Mouse (Mus musculus): ENCODE results near the gene Adam22.

- TF ChIP-seq POLR2A (IDR thresholded peaks at IDR 0.05; ENCODE audit: control insufficient read depth, low read depth, low read length) (no peak), CTCF (IDR thresholded peaks at IDR 0.05; ENCODE audit: control insufficient read depth, insufficient read depth, insufficient replicate concordance, low read depth, low read length) (no peak)
Observed at GRCm38 (mm10) chr5:8357677-8358076, 10.3 kb downstream of the Adam22 start.

Measured in testis, adult 2 months (tissue).